Mouse (Mus musculus): ENCODE data around the gene Usp25. TPM values are rescaled to one million over a fixed set of nuclear protein-coding genes. Genes with fewer than 3 reads are reported as not detected.

The Usp25 gene
- polyA plus RNA-seq, 1 experiment from 2014 or later = 63.9 TPM

DNA sequence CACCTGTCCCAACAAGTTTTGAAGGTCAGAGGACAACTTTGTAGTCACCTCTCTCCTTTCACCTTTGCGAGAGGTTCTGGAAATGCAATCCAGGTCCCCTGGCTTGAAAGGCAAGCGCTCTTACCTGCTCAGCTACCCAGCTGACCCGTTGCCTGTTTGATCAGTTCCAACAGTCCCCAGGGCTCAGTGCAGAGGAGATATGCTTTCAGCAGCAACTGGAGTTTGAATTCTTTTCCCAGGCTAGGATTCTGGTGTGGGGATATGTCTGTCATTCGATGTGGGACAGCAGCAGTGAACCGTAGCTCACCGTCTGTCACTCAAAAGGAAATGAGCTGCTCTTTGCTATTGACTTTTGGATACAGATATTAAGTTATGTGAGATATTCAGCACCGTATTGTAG lies 4.4 kb downstream of the Usp25 start:
- Histone ChIP-seq H3K27me3 (replicated peaks) (no peaks in the 10 kb centered on the region), H3K9me3 (replicated peaks) (no peaks in the 10 kb centered on the region), H3K36me3 (peaks cover 14% of the 10 kb centered on the region), H3K4me1 (peaks cover 61% of the 10 kb centered on the region), H3K9ac (peak overlapping the region; percentile 19; the same call in 1 of the 2 replicates), H3K27ac (peak overlapping the region; percentile 55), H3K4me2 (peak overlapping the region; percentile 76), H3K4me3 (peak overlapping the region; percentile 23; the same call in 1 of the 2 replicates)
- no peak for ATAC-seq
- WGBS (ENCODE audit: insufficient replicate concordance) = 72% methylated on average over 7 of the region's 7 CpGs

DNA sequence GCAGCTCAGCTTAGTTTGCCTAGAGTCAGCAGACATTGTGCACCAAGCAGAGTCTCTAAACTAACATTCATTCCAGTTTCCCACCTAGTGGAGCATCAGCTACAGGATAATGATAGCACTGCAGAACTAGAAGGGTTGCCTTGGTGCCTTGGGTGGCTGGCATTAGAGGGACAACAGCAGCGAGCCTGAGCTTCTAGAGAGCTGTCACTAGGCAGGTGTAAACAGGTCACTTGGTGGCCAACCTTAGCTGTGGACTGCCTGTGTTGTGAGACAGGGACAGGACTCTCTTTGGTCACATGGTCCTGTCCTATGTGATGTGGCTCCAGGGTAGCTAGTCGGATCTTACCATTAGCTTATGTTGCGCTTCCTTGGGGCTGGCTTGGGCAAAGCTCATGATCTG lies 6.7 kb downstream of the Usp25 start:
- Histone ChIP-seq H3K36me3 (peaks cover 28% of the 10 kb centered on the region), H3K27me3 (replicated peaks) (no peaks in the 10 kb centered on the region), H3K4me3 (peak overlapping the region; percentile 15), H3K27ac (peak overlapping the region; percentile 80), H3K4me1 (peaks cover 80% of the 10 kb centered on the region), H3K9me3 (replicated peaks) (no peaks in the 10 kb centered on the region), H3K9ac (peak overlapping the region; percentile 46), H3K4me2 (peak overlapping the region; percentile 57)
- WGBS (ENCODE audit: insufficient replicate concordance) = 57% methylated on average over 3 of the region's 3 CpGs
- peak; percentile 36 for ATAC-seq

DNA sequence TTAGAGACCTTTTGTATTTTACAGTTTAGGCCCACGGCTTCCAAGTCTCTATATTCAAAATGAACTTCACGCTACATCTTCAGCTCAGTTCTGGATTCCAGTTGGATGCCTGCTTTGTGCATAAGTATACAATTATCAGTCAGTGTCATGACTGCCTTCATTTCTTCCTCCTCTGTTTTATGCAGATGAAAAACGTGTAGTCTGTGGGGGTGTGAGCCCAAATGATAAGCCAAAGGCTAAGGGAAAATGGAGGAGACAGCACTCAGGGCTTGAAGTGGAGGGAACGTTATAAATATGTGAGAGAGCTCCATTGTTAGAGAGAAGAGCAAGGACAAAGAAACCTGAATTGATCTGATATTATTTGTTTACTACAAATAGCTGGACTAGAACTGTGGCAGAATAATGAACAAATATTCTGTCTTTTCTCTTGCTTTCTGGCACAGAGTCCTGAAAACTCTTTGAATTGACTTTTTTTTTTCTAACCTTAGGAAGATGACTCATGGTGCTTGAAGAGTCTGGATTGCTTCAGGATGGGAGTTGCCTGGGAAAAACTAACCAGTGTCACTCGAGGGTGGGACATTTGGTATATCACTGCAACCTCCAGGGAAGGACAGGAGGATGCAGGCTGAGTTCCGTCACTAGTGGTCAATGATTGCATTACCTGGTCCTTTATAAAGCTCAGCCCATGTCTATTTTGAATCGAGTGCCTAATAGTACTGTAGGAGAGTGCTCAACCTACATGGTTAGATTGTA lies 10.3 kb downstream of the Usp25 start:
- Histone ChIP-seq H3K36me3 (peaks cover 24% of the 10 kb centered on the region), H3K9ac (peak overlapping the region; percentile 48; the same call in 1 of the 2 replicates), H3K4me3 (peak overlapping the region; percentile 0; the same call in 1 of the 2 replicates), H3K27ac (peak overlapping the region; percentile 76), H3K27me3 (replicated peaks) (no peaks in the 10 kb centered on the region), H3K9me3 (replicated peaks) (no peaks in the 10 kb centered on the region), H3K4me1 (peaks cover 87% of the 10 kb centered on the region), H3K4me2 (peak overlapping the region; percentile 51)
- ATAC-seq = peak; percentile 28
- WGBS (ENCODE audit: insufficient replicate concordance) = 55% methylated on average over 7 of the region's 7 CpGs

DNA sequence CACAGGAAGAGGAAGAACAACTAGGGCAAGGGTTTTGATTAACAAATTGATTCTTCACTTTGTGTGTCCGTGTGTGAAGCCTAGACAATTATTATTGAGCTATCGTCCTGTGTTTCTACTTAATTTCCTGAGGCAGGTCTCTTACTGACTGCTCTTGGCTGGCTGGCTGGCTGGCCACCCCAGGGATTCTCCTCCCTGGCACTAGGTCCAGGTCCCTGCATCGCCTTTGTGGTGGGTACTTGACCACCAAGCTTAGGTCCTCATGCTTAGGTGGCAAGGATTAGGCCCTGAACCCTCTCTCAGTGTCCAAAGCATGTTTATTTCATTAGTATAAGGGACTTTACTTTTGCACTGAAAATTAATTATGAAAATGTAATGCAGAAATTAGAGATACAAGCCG lies 12.6 kb downstream of the Usp25 start:
- 76% methylated on average over 4 of the region's 4 CpGs for WGBS (ENCODE audit: insufficient replicate concordance)
- Histone ChIP-seq H3K27ac (peak overlapping the region; percentile 100), H3K4me3 (peak overlapping the region; percentile 11; the same call in 1 of the 2 replicates), H3K4me2 (peak overlapping the region; percentile 79), H3K36me3 (peaks cover 31% of the 10 kb centered on the region), H3K9me3 (replicated peaks) (no peaks in the 10 kb centered on the region), H3K27me3 (replicated peaks) (no peaks in the 10 kb centered on the region), H3K9ac (peak overlapping the region; percentile 45), H3K4me1 (peaks cover 91% of the 10 kb centered on the region)
- ATAC-seq = no peak

DNA sequence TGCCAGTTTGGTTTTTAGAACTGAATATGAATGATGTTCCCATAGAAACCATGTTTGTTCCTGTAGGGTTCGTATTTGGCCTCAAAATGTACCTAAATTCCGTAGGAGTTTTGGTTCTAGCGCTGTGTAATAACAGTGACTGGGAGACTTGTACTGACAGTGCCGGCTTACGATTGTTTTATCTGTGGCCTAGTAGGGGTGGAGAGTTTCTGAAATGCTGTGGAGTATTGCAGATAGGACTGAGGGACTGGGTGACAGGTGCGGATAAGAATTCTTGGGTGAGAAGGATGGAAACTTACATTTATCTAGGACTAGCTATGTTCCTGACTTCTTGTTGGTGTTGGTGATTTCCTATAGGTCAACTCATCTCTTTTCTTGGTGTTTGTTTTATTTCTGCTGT lies 13.4 kb downstream of the Usp25 start:
- peak overlapping the region; percentile 79 for H3K4me2 ChIP-seq
- no peaks in the 10 kb centered on the region for H3K27me3 ChIP-seq (replicated peaks)
- 19% methylated on average over 6 of the region's 6 CpGs for WGBS (ENCODE audit: insufficient replicate concordance)
- H3K9me3 ChIP-seq (replicated peaks) = no peaks in the 10 kb centered on the region
- peak overlapping the region; percentile 100 for H3K27ac ChIP-seq
- H3K9ac ChIP-seq = peak overlapping the region; percentile 68
- peak; percentile 92 for ATAC-seq
- H3K36me3 ChIP-seq = peaks cover 31% of the 10 kb centered on the region
- peak overlapping the region; percentile 46 for H3K4me3 ChIP-seq
- H3K4me1 ChIP-seq = peaks cover 89% of the 10 kb centered on the region

DNA sequence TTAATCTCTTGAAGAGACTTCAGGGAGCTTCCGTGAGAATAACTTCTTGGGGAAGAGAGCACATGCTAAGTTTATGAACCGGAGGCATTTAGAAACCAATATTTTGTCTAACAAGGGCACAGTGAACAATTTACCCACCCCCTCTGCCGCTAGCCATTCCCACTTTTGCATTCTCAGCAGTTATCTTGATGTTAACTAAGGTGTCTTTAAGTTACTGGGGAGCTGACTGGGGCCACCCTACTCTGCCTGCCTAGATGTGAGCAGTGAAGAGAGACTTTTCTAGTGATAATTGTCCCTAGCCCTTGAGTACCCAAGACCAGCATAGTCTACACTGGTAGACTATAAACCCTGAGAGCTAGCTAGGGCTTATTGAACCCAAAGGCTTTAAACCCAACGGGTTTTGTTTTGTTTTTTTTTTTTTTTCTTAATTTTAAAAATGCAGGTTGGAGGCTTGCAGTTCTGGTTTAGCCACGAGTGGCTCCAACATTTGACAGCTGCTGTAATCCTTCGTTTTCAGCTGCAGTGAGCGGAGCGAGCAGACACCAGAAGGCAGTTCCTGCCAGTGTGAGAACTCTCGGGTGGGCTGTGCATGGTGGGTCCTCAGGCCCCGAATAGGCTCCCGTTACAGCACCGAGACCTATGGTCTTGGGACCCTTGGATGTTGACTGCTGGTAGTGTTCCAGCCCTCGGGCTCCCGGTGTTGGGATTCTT lies 14.6 kb downstream of the Usp25 start:
- ATAC-seq = peak; percentile 66
- Histone ChIP-seq H3K4me3 (peak overlapping the region; percentile 46), H3K9me3 (replicated peaks) (no peaks in the 10 kb centered on the region), H3K4me1 (peaks cover 83% of the 10 kb centered on the region), H3K9ac (peak overlapping the region; percentile 68), H3K36me3 (peaks cover 39% of the 10 kb centered on the region), H3K27ac (peak overlapping the region; percentile 100), H3K27me3 (replicated peaks) (no peaks in the 10 kb centered on the region), H3K4me2 (peak overlapping the region; percentile 79)
- WGBS (ENCODE audit: insufficient replicate concordance) = 45% methylated on average over 14 of the region's 14 CpGs

DNA sequence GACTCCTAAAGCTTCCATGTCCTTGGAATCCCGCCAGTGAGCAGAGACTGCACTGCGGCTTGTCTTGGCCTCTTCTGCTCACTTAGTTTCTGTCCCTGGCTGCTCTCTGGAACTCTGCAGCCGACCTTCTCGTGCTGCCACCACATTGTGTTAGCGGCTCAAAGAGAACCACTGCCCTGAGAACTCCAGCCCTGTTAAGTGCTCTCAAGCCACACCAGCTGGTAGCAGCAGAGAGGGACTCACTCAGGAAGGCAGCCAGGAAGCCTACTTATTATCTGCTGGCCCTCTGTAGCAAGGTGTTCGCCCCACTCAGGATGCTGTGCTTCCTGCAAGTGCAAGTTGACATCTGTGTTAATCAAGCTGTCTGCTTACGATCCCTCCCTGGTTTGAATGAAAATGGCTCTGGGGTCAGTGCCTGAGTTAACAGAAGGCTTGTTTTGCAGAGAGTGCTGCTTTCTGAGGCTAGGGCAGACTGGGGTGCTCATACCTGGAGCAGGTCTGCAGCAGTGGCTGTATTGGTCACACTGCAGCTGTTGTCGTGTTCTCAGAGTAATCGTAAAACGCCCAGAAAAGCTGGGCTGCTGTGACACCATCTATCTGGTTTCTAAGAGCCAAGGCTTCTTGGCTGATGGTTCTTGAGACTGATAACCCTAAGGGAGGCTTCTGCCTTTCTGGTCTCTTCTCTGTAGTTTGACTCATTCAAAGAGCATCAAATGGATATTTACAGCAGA lies 15.3 kb downstream of the Usp25 start:
- peak overlapping the region; percentile 79 for H3K4me2 ChIP-seq
- H3K4me3 ChIP-seq = peak overlapping the region; percentile 46
- H3K36me3 ChIP-seq = peaks cover 46% of the 10 kb centered on the region
- H3K4me1 ChIP-seq = peaks cover 76% of the 10 kb centered on the region
- no peaks in the 10 kb centered on the region for H3K9me3 ChIP-seq (replicated peaks)
- 23% methylated on average over 10 of the region's 10 CpGs for WGBS (ENCODE audit: insufficient replicate concordance)
- ATAC-seq = peak; percentile 61
- peak overlapping the region; percentile 100 for H3K27ac ChIP-seq
- H3K27me3 ChIP-seq (replicated peaks) = no peaks in the 10 kb centered on the region
- H3K9ac ChIP-seq = peak overlapping the region; percentile 68

DNA sequence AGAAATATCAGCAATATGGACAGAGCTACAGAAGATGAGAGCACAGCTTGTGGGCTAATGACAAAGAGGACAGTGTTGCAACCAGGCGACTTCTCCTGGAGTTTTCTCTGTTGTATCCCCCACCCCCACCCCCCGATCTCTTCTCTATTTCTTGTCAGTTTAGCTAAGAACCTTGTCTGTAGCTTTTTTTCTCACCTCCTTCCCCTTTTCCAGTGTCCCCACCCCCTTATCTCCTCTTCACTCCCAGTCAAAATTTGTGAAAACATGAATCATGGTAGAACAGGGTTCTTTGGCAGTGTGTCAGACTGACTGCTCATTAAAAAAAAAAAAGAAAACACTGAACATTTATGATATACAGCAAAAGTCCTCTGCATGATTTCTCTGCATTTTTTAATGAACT lies 16.9 kb downstream of the Usp25 start:
- H3K4me1 ChIP-seq = peaks cover 60% of the 10 kb centered on the region
- H3K27me3 ChIP-seq (replicated peaks) = no peaks in the 10 kb centered on the region
- ATAC-seq = no peak
- H3K9ac ChIP-seq = peak overlapping the region; percentile 18; the same call in 1 of the 2 replicates
- H3K36me3 ChIP-seq = peaks cover 46% of the 10 kb centered on the region
- H3K4me3 ChIP-seq = no peak overlapping the region
- peak overlapping the region; percentile 79 for H3K4me2 ChIP-seq
- no peaks in the 10 kb centered on the region for H3K9me3 ChIP-seq (replicated peaks)
- WGBS (ENCODE audit: insufficient replicate concordance) = 10% methylated on average over 2 of the region's 2 CpGs
- H3K27ac ChIP-seq = peak overlapping the region; percentile 100

DNA sequence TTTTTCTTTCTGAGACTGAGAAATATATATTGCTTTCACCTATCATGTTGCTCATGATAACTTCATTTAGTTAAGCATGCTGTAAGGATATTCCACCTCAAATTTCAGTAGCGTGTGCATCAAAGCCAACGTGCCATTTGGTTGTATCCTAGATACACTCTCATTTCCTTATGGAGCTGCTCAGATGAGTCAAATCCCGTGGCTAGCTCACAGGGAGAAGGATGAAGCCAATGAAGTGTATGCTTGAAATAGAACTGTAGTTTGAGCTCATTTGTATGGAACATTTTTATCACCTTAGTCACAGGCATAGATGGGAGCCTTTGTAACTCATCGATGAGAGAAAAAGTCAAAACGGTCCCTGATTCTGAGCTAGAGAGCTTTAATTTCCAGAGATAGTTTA lies 20.8 kb downstream of the Usp25 start:
- Histone ChIP-seq H3K27ac (no peak overlapping the region), H3K4me2 (no peak overlapping the region), H3K9me3 (replicated peaks) (no peaks in the 10 kb centered on the region), H3K27me3 (replicated peaks) (no peaks in the 10 kb centered on the region), H3K9ac (no peak overlapping the region), H3K4me3 (no peak overlapping the region), H3K36me3 (peaks cover 73% of the 10 kb centered on the region), H3K4me1 (peaks cover 26% of the 10 kb centered on the region)
- no peak for ATAC-seq
- 90% methylated on average over 5 of the region's 5 CpGs for WGBS (ENCODE audit: insufficient replicate concordance)

DNA sequence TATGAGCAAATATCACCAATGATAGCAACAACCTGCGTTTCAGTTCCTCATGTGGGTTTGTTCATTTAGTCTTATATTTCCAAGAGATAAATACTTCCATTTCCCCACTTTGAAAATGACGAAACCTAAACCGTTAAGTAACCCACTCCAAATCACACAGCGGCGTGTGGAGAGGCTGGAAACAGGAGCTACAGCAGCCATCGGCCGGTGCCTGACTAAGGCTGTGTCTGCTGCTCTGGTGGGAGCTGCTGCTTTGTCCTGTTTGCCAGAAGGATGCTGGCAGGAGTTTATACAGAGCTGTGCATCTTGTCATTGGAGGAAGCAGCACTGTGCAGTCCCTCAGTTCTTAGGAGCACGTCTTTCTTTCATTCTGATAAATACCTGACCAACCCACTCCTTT lies 21.2 kb downstream of the Usp25 start:
- no peak for ATAC-seq
- Histone ChIP-seq H3K27me3 (replicated peaks) (no peaks in the 10 kb centered on the region), H3K4me1 (peaks cover 22% of the 10 kb centered on the region), H3K4me3 (no peak overlapping the region), H3K36me3 (peaks cover 77% of the 10 kb centered on the region), H3K9ac (no peak overlapping the region), H3K9me3 (replicated peaks) (no peaks in the 10 kb centered on the region), H3K4me2 (no peak overlapping the region), H3K27ac (no peak overlapping the region)
- WGBS (ENCODE audit: insufficient replicate concordance) = 89% methylated on average over 8 of the region's 8 CpGs

DNA sequence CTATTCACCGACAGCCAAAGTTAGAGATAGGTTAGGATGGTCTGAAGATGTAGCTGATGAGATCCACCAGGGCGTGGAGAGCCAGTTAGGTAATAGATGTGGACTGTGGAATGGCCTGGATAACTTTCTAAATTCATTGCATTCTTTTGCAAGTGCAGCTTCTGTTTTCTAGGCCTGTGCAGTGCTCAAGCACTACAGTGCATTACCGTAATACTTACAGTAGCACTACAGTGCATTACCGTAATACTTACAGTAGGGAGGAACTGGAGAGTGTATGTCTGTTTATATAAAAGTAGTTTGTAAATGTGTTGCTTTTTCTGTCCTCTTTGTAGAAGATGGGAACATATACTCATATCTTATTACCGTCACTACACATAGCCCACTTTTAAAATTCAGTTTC lies 28.1 kb downstream of the Usp25 start:
- Histone ChIP-seq H3K9me3 (replicated peaks) (no peaks in the 10 kb centered on the region), H3K27ac (no peak overlapping the region), H3K4me1 (peaks cover 25% of the 10 kb centered on the region), H3K27me3 (replicated peaks) (no peaks in the 10 kb centered on the region), H3K9ac (no peak overlapping the region), H3K4me3 (no peak overlapping the region), H3K4me2 (no peak overlapping the region), H3K36me3 (peaks cover 79% of the 10 kb centered on the region)
- ATAC-seq = 0 out of 2 replicates have a peak, but pooled peaks have one; percentile 42
- WGBS (ENCODE audit: insufficient replicate concordance) = 86% methylated on average over 5 of the region's 5 CpGs

All from liver, embryonic 12.5 days (tissue).